Mouse (Mus musculus): Measurements from ENCODE around the gene Cenpl.

The Cenpl gene

GRCm38 (mm10) chr1:161041261-161042020 is 29.1 kb upstream of the Cenpl start:
- no peak for DNase-seq (ENCODE audit: low spot score)

- no peak for DNase-seq (ENCODE audit: low spot score)
Observed at GRCm38 (mm10) chr1:161046972-161047371, 23.5 kb upstream of the Cenpl start.

GRCm38 (mm10) chr1:161057164-161057563 is 13.3 kb upstream of the Cenpl start:
- no peak for DNase-seq (ENCODE audit: low spot score)

GRCm38 (mm10) chr1:161063351-161063750 is 7.2 kb upstream of the Cenpl start:
- DNase-seq (ENCODE audit: low spot score): no peak

GRCm38 (mm10) chr1:161071272-161071620 is 733 bp downstream of the Cenpl start:
- DNase-seq (ENCODE audit: low spot score): no peak

- no peak for DNase-seq (ENCODE audit: low spot score)
Observed at GRCm38 (mm10) chr1:161076238-161076637, 5.7 kb downstream of the Cenpl start.

GRCm38 (mm10) chr1:161077243-161077642 is 6.7 kb downstream of the Cenpl start:
- DNase-seq (ENCODE audit: low spot score): no peak

- DNase-seq (ENCODE audit: low spot score): no peak
Observed at GRCm38 (mm10) chr1:161099721-161100405, 29.4 kb downstream of the Cenpl start.

GRCm38 (mm10) chr1:161103842-161104241 is 33.3 kb downstream of the Cenpl start:
- DNase-seq (ENCODE audit: low spot score): no peak

- DNase-seq (ENCODE audit: low spot score): no peak
Observed at GRCm38 (mm10) chr1:161109216-161109615, 38.7 kb downstream of the Cenpl start.

- DNase-seq (ENCODE audit: low spot score): no peak
Observed at GRCm38 (mm10) chr1:161114591-161114990, 44.1 kb downstream of the Cenpl start.

- no peak for DNase-seq (ENCODE audit: low spot score)
Observed at GRCm38 (mm10) chr1:161122661-161123418, 52.3 kb downstream of the Cenpl start.

GRCm38 (mm10) chr1:161126461-161126860 is 55.9 kb downstream of the Cenpl start:
- DNase-seq (ENCODE audit: low spot score): no peak

GRCm38 (mm10) chr1:161130726-161131664 is 60.5 kb downstream of the Cenpl start, which contains the start of gene Klhl20:
TSS of gene Klhl20 (minus strand) at chr1:161131511.
- peak; percentile 96 for DNase-seq (ENCODE audit: low spot score)

Data from adipocyte (in vitro differentiated cells).